Mouse (Mus musculus): Measurements from ENCODE around the gene Prss36. TPM values are rescaled to one million over a fixed set of nuclear protein-coding genes. Genes with fewer than 3 reads are reported as not detected.
A peak's percentile ranks its signal among the peaks of the same experiment; 100 is the strongest.

Gene Prss36
- total and polyA plus RNA-seq, 3 experiments, result 6.1 to 8.3 (median 7.7) TPM

DNA sequence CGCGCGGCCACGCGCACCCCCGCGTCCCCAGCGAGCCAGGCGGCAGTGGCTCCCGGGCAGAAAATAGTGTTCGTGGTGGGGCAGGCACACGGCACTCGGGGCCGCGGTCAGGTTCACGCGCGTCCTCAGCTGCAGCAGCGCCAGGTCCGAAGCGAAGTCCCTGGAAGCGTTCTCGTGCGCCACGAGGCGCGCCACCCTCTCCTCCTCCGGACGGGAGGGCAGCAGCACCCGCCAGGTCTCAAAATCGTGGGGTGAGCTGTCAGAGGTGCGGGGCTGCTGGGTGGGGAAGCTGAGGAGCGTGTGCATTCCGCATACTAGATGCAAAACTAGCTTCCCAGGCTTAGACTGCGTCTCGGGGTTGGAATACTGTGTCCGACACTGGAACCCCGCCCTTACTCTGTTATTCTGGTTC lies 10.8 kb downstream of the Prss36 start:
- H3K9ac ChIP-seq (ENCODE audit: insufficient read depth, low read depth), result peak overlapping the region; percentile 57
- in situ Hi-C loops (cut with MboI; ENCODE audit: low pct_ligation_motif_present, low pct_unique_long_range_greater_than_20kb, low sequenced_read_pairs) (no loop called here), dilution Hi-C loops (cut with MboI; ENCODE audit: extremely low pct_ligation_motif_present, extremely low pct_unique_long_range_greater_than_20kb, low sequenced_read_pairs) (no loop called here)
- no peaks in the 10 kb centered on the region for H3K9me3 ChIP-seq (replicated peaks; ENCODE audit: low read length)
- TF ChIP-seq NRF1 (IDR thresholded peaks at IDR 0.05; ENCODE audit: low read depth, low read length), result no peak
- no peak for TF ChIP-seq EP300 (IDR thresholded peaks at IDR 0.05; ENCODE audit: low read length)
- TF ChIP-seq TBP (conservative IDR thresholded peaks at IDR 0.05; ENCODE audit: low read depth, low read length), result no peak
- no peak for TF ChIP-seq KAT2A (IDR thresholded peaks at IDR 0.05; ENCODE audit: insufficient replicate concordance, low read length)
- no peak for TF ChIP-seq ELF1 (IDR thresholded peaks at IDR 0.05; ENCODE audit: low read depth, low read length)
- no peak for TF ChIP-seq ZNF384 (IDR thresholded peaks at IDR 0.05; ENCODE audit: low read depth, low read length)
- TF ChIP-seq MAX (IDR thresholded peaks at IDR 0.05; ENCODE audit: low read length), result no peak
- TF ChIP-seq SMC3 (IDR thresholded peaks at IDR 0.05; ENCODE audit: low read depth, low read length), result no peak
- TF ChIP-seq CHD2 (IDR thresholded peaks at IDR 0.05; ENCODE audit: low read length), result no peak
- no peak for TF ChIP-seq RCOR1 (conservative IDR thresholded peaks at IDR 0.05; ENCODE audit: low read depth, low read length)
- TF ChIP-seq UBTF (IDR thresholded peaks at IDR 0.05; ENCODE audit: low read depth, low read length), result no peak
- no peak for TF ChIP-seq BHLHE40 (IDR thresholded peaks at IDR 0.05; ENCODE audit: low read depth, low read length)
- no peak for TF ChIP-seq PAX5 (IDR thresholded peaks at IDR 0.05; ENCODE audit: low read length)
- no peak for TF ChIP-seq SIN3A (IDR thresholded peaks at IDR 0.05; ENCODE audit: low read length)
- TF ChIP-seq ZMIZ1 (IDR thresholded peaks at IDR 0.05; ENCODE audit: low read depth, low read length), result no peak
- no peak for TF ChIP-seq ZKSCAN1 (IDR thresholded peaks at IDR 0.05; ENCODE audit: borderline replicate concordance, low read depth, low read length)
- TF ChIP-seq USF2 (conservative IDR thresholded peaks at IDR 0.05; ENCODE audit: low read depth, low read length), result no peak
- no peak for TF ChIP-seq ETS1 (conservative IDR thresholded peaks at IDR 0.05; ENCODE audit: low read depth, low read length)
- TF ChIP-seq POLR2A (IDR thresholded peaks at IDR 0.05; ENCODE audit: low read depth, low read length), result no peak
- no peak overlapping the region for H3K27ac ChIP-seq (ENCODE audit: insufficient read depth, low read depth)
- peak overlapping the region; percentile 82 for H3K4me2 ChIP-seq (ENCODE audit: insufficient read depth, low read depth, poor library complexity, severe bottlenecking)
- no peaks in the 10 kb centered on the region for H3K36me3 ChIP-seq (replicated peaks in 1 of 2; ENCODE audit: control insufficient read depth in 1 of 2, insufficient read depth in 1 of 2, low read length in 1 of 2)
- H3K4me3 ChIP-seq (replicated peaks in 1 of 3; ENCODE audit: low read depth in 2 of 3, low read length in 2 of 3, poor library complexity in 1 of 3), result peak overlapping the region; percentile 48 to 74 (median 59)
- H3K27me3 ChIP-seq (replicated peaks), result peaks cover 14% of the 10 kb centered on the region
- H3K79me2 ChIP-seq (replicated peaks; ENCODE audit: control insufficient read depth, extremely low read depth, insufficient read depth, poor library complexity, severe bottlenecking), result no peaks in the 10 kb centered on the region
- peaks cover 8 to 35% of the 10 kb centered on the region in 2 experiments for H3K4me1 ChIP-seq (ENCODE audit: control insufficient read depth in 1 of 2, insufficient read depth in 2 of 2)
- no peak for DNase-seq (ENCODE audit: extremely low read depth)

DNA sequence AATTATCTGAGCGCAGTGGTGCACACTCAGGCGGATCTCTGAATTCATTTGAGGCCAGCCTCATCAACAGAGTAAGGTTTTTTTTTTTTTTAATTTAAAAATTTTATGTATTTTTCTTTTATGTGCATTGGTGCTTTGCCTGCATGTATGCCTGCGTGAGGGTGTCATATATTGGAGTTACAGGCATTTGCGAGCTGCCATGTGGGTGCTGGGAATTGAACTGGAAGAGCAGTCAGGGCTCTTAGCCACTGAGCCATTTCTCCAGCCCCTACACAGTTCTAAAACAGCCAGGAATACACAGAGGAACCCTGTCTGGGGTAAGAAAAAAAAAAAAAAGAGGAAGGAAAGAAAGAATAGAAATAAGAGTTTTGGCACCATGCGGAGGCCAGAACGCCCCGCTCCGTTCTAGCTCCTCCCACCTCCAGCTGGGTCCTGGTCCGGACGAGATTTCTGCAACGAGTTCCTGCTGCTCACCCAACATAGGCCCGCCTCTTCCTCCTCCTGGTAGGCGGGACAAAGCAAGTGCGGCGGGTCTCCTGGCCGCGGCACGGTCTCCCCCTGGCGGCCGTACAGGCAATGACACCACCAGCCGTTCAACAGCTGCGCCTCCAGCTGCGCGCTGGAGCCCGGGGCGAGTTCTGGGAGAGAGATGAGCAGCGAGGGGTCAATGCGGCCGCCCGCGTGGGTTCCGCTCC lies 11.3 kb downstream of the Prss36 start:
- in situ Hi-C loops (cut with MboI; ENCODE audit: low pct_ligation_motif_present, low pct_unique_long_range_greater_than_20kb, low sequenced_read_pairs), result no loop called here
- H3K27me3 ChIP-seq (replicated peaks), result peaks cover 10% of the 10 kb centered on the region
- peak overlapping the region; percentile 58 to 74 (median 59) for H3K4me3 ChIP-seq (replicated peaks in 1 of 3; ENCODE audit: low read depth in 2 of 3, low read length in 2 of 3, poor library complexity in 1 of 3)
- dilution Hi-C loops (cut with MboI; ENCODE audit: extremely low pct_ligation_motif_present, extremely low pct_unique_long_range_greater_than_20kb, low sequenced_read_pairs), result no loop called here
- H3K9me3 ChIP-seq (replicated peaks; ENCODE audit: low read length), result no peaks in the 10 kb centered on the region
- H3K9ac ChIP-seq (ENCODE audit: insufficient read depth, low read depth), result peak overlapping the region; percentile 69
- peak; percentile 97 for DNase-seq (ENCODE audit: extremely low read depth)
- peak overlapping the region; percentile 82 for H3K4me2 ChIP-seq (ENCODE audit: insufficient read depth, low read depth, poor library complexity, severe bottlenecking)
- H3K36me3 ChIP-seq (replicated peaks in 1 of 2; ENCODE audit: control insufficient read depth in 1 of 2, insufficient read depth in 1 of 2, low read length in 1 of 2), result no peaks in the 10 kb centered on the region
- H3K79me2 ChIP-seq (replicated peaks; ENCODE audit: control insufficient read depth, extremely low read depth, insufficient read depth, poor library complexity, severe bottlenecking), result no peaks in the 10 kb centered on the region
- H3K4me1 ChIP-seq (ENCODE audit: control insufficient read depth in 1 of 2, insufficient read depth in 2 of 2), result peaks cover 8 to 40% of the 10 kb centered on the region in 2 experiments
- H3K27ac ChIP-seq (ENCODE audit: insufficient read depth, low read depth), result no peak overlapping the region
- TF ChIP-seq MAFK (IDR thresholded peaks at IDR 0.05; ENCODE audit: insufficient replicate concordance, low read length) (no peak), CTCF (conservative IDR thresholded peaks at IDR 0.05 in 1 of 2, IDR thresholded peaks at IDR 0.05 in 1 of 2; ENCODE audit: low read depth in 2 of 2, low read length in 2 of 2) (peak; percentile 34 to 96; a peak in 2 of 4 replicates), E2F4 (IDR thresholded peaks at IDR 0.05; ENCODE audit: insufficient replicate concordance, low read depth, low read length) (0 out of 2 replicates have a peak, but pooled peaks have one; percentile 40), ZC3H11A (IDR thresholded peaks at IDR 0.05; ENCODE audit: low read depth, low read length) (peak; percentile 37; the same call in 1 of the 2 replicates), POLR2AphosphoS2 (IDR thresholded peaks at IDR 0.05; ENCODE audit: low read depth, low read length) (no peak), EP300 (IDR thresholded peaks at IDR 0.05; ENCODE audit: low read length) (no peak), RAD21 (IDR thresholded peaks at IDR 0.05; ENCODE audit: low read depth, low read length) (peak; percentile 89), ZKSCAN1 (IDR thresholded peaks at IDR 0.05; ENCODE audit: borderline replicate concordance, low read depth, low read length) (no peak), JUND (conservative IDR thresholded peaks at IDR 0.05; ENCODE audit: low read depth, low read length) (no peak), MAZ (IDR thresholded peaks at IDR 0.05; ENCODE audit: low read depth, low read length) (peak; percentile 55; the same call in 1 of the 2 replicates), SMC3 (IDR thresholded peaks at IDR 0.05; ENCODE audit: low read depth, low read length) (peak; percentile 86), HCFC1 (IDR thresholded peaks at IDR 0.05; ENCODE audit: low read depth, low read length) (peak; percentile 78), KAT2A (IDR thresholded peaks at IDR 0.05; ENCODE audit: insufficient replicate concordance, low read length) (0 out of 2 replicates have a peak, but pooled peaks have one; percentile 64), ELF1 (IDR thresholded peaks at IDR 0.05; ENCODE audit: low read depth, low read length) (peak; percentile 83), RCOR1 (conservative IDR thresholded peaks at IDR 0.05; ENCODE audit: low read depth, low read length) (no peak; the same call in 1 of the 2 replicates), MAX (IDR thresholded peaks at IDR 0.05; ENCODE audit: low read length) (peak; percentile 82), NRF1 (IDR thresholded peaks at IDR 0.05; ENCODE audit: low read depth, low read length) (peak; percentile 72), UBTF (IDR thresholded peaks at IDR 0.05; ENCODE audit: low read depth, low read length) (no peak), TCF12 (IDR thresholded peaks at IDR 0.05; ENCODE audit: low read depth, low read length) (peak; percentile 92), TBP (conservative IDR thresholded peaks at IDR 0.05; ENCODE audit: low read depth, low read length) (peak; percentile 47; the same call in 1 of the 2 replicates), NELFE (IDR thresholded peaks at IDR 0.05; ENCODE audit: low read depth, low read length) (peak; percentile 82), PAX5 (IDR thresholded peaks at IDR 0.05; ENCODE audit: low read length) (no peak)
